Mouse (Mus musculus): ENCODE results near the gene Calr. TPM values are rescaled to one million over a fixed set of nuclear protein-coding genes. Genes with fewer than 3 reads are reported as not detected.

Calr gene
- polyA plus RNA-seq, 2 experiments from 2014 or later: 269 to 303 TPM

Other genes with a start within 250 kb of the Calr start
- 10 to 100 TPM; 54.7 to 56.1 TPM for gene Ier2, start 184.1 kb downstream of the Calr start, polyA plus RNA-seq (2017; shearing (Covaris generic))
- gene Trmt1, start 160.6 kb downstream of the Calr start, polyA plus RNA-seq (2017; shearing (Covaris generic)): 10 to 100 TPM; 32.6 to 49.8 TPM
- gene Nacc1, start 159.1 kb downstream of the Calr start, polyA plus RNA-seq (2017; shearing (Covaris generic)): 10 to 100 TPM in 1 of 2 experiments, 1 to 10 TPM in 1; 9.4 to 12.5 TPM
- gene Lyl1, start 145.5 kb downstream of the Calr start, polyA plus RNA-seq (2017; shearing (Covaris generic)): 1 to 10 TPM in 1 of 2 experiments, under 1 TPM in 1; 0.85 to 1.2 TPM
- gene G430095P16Rik, start 123.9 kb downstream of the Calr start, polyA plus RNA-seq (2017; shearing (Covaris generic)): 10 to 100 TPM; 20.2 to 37.5 TPM
- 1 to 10 TPM; 2.0 to 2.2 TPM for gene Nfix, start 46.6 kb downstream of the Calr start, polyA plus RNA-seq (2017; shearing (Covaris generic))
- gene Dand5, start 24.1 kb downstream of the Calr start, polyA plus RNA-seq (2017; shearing (Covaris generic)): 1 to 10 TPM; 4.2 to 4.5 TPM
- gene Gadd45gip1, start 15.4 kb downstream of the Calr start, polyA plus RNA-seq (2017; shearing (Covaris generic)): 10 to 100 TPM; 18.5 to 21.5 TPM
- gene Rad23a, start 6.3 kb downstream of the Calr start, polyA plus RNA-seq (2017; shearing (Covaris generic)): 100 to 1,000 TPM; 125 to 131 TPM
- gene Farsa, start 10.1 kb upstream of the Calr start, polyA plus RNA-seq (2017; shearing (Covaris generic)): 10 to 100 TPM; 45.8 to 58.4 TPM
- 10 to 100 TPM in 1 of 2 experiments, 1 to 10 TPM in 1; 8.2 to 15.0 TPM for gene Syce2, start 25.2 kb upstream of the Calr start, polyA plus RNA-seq (2017; shearing (Covaris generic))
- gene Gcdh, start 47.0 kb upstream of the Calr start, polyA plus RNA-seq (2017; shearing (Covaris generic)): 10 to 100 TPM; 11.3 to 15.1 TPM
- 1 to 10 TPM in 1 of 2 experiments, not detected in 1; 1.1 TPM for gene Klf1, start 55.0 kb upstream of the Calr start, polyA plus RNA-seq (2017; shearing (Covaris generic))
- 10 to 100 TPM; 15.1 to 18.1 TPM for gene Dnase2a, start 61.6 kb upstream of the Calr start, polyA plus RNA-seq (2017; shearing (Covaris generic))
- 1 to 10 TPM in 1 of 2 experiments, under 1 TPM in 1; 0.64 to 1.0 TPM for gene Mast1, start 90.4 kb upstream of the Calr start, polyA plus RNA-seq (2017; shearing (Covaris generic))
- gene Rtbdn, start 100.1 kb upstream of the Calr start, polyA plus RNA-seq (2017; shearing (Covaris generic)): not detected
- gene Gm49661, start 122.5 kb upstream of the Calr start, polyA plus RNA-seq (2017; shearing (Covaris generic)): not detected
- gene Prdx2, start 122.7 kb upstream of the Calr start, polyA plus RNA-seq (2017; shearing (Covaris generic)): 100 to 1,000 TPM; 246 to 312 TPM
- 10 to 100 TPM; 68.9 to 91.0 TPM for gene Rnaseh2a, start 122.8 kb upstream of the Calr start, polyA plus RNA-seq (2017; shearing (Covaris generic))
- gene Junb, start 131.8 kb upstream of the Calr start, polyA plus RNA-seq (2017; shearing (Covaris generic)): 10 to 100 TPM; 28.9 to 30.5 TPM
- gene Hook2, start 143.7 kb upstream of the Calr start, polyA plus RNA-seq (2017; shearing (Covaris generic)): 1 to 10 TPM; 2.6 to 3.0 TPM
- gene Best2, start 167.6 kb upstream of the Calr start, polyA plus RNA-seq (2017; shearing (Covaris generic)): not detected
- 10 to 100 TPM; 55.6 to 98.1 TPM for gene Asna1, start 178.3 kb upstream of the Calr start, polyA plus RNA-seq (2017; shearing (Covaris generic))
- gene Trir, start 179.9 kb upstream of the Calr start, polyA plus RNA-seq (2017; shearing (Covaris generic)): 10 to 100 TPM; 26.8 to 30.5 TPM
- gene Tnpo2, start 190.0 kb upstream of the Calr start, polyA plus RNA-seq (2017; shearing (Covaris generic)): 10 to 100 TPM in 1 of 2 experiments, 1 to 10 TPM in 1; 9.2 to 19.4 TPM
- 1 to 10 TPM; 2.8 to 3.1 TPM for gene Fbxw9, start 213.1 kb upstream of the Calr start, polyA plus RNA-seq (2017; shearing (Covaris generic))
- gene Gm5741, start 221.0 kb upstream of the Calr start, polyA plus RNA-seq (2017; shearing (Covaris generic)): not detected
- 10 to 100 TPM; 28.3 to 29.8 TPM for gene Dhps, start 224.8 kb upstream of the Calr start, polyA plus RNA-seq (2017; shearing (Covaris generic))
- 100 to 1,000 TPM; 132 to 134 TPM for gene Wdr83os, start 233.8 kb upstream of the Calr start, polyA plus RNA-seq (2017; shearing (Covaris generic))
- 10 to 100 TPM; 33.1 to 46.7 TPM for gene Wdr83, start 234.4 kb upstream of the Calr start, polyA plus RNA-seq (2017; shearing (Covaris generic))
- gene Man2b1, start 236.3 kb upstream of the Calr start, polyA plus RNA-seq (2017; shearing (Covaris generic)): 10 to 100 TPM; 64.8 to 82.0 TPM

Measured in activated CD4-positive, CD25-positive, alpha-beta regulatory T cell, adult 4 months (primary cell).